Mouse (Mus musculus): Measurements from ENCODE around the gene Car5b.

Car5b gene

GRCm38 (mm10) chrX:163987718-163988374 lies 40.0 kb downstream of the Car5b start:
- in situ Hi-C loops (cut with MboI; ENCODE audit: low pct_unique_long_range_greater_than_20kb in 1 of 2, low sequenced_read_pairs in 2 of 2, unreplicated experiment in 1 of 2), result no loop called here

- in situ Hi-C loops (cut with MboI; ENCODE audit: low pct_unique_long_range_greater_than_20kb in 1 of 2, low sequenced_read_pairs in 2 of 2, unreplicated experiment in 1 of 2), result no loop called here
These were observed 45.7 kb downstream of the Car5b start for GRCm38 (mm10) chrX:163982129-163982528.

- in situ Hi-C loops (cut with MboI; ENCODE audit: low pct_unique_long_range_greater_than_20kb in 1 of 2, low sequenced_read_pairs in 2 of 2, unreplicated experiment in 1 of 2), result no loop called here
These were observed 46.3 kb downstream of the Car5b start for GRCm38 (mm10) chrX:163981500-163981899.

GRCm38 (mm10) chrX:163981092-163981491 lies 46.7 kb downstream of the Car5b start:
- in situ Hi-C loops (cut with MboI; ENCODE audit: low pct_unique_long_range_greater_than_20kb in 1 of 2, low sequenced_read_pairs in 2 of 2, unreplicated experiment in 1 of 2), result no loop called here

GRCm38 (mm10) chrX:163958467-163958875 lies 69.3 kb downstream of the Car5b start, which contains the start of gene Zrsr2:
Zrsr2 (minus strand) TSS chrX:163958661.
- in situ Hi-C loops (cut with MboI; ENCODE audit: low pct_unique_long_range_greater_than_20kb in 1 of 2, low sequenced_read_pairs in 2 of 2, unreplicated experiment in 1 of 2), result loop anchor here (25.0 kb wide), 1 partner anchor 454 kb away; the partner anchor contains the start of gene Piga (in 2 of the 2)

GRCm38 (mm10) chrX:163957803-163958466 lies 69.9 kb downstream of the Car5b start:
- in situ Hi-C loops (cut with MboI; ENCODE audit: low pct_unique_long_range_greater_than_20kb in 1 of 2, low sequenced_read_pairs in 2 of 2, unreplicated experiment in 1 of 2), result loop anchor here (25.0 kb wide), 1 partner anchor 454 kb away; the partner anchor contains the start of gene Piga (in 2 of the 2)

GRCm38 (mm10) chrX:163957381-163957780 lies 70.4 kb downstream of the Car5b start:
- in situ Hi-C loops (cut with MboI; ENCODE audit: low pct_unique_long_range_greater_than_20kb in 1 of 2, low sequenced_read_pairs in 2 of 2, unreplicated experiment in 1 of 2), result loop anchor here (25.0 kb wide), 1 partner anchor 455 kb away; the partner anchor contains the start of gene Piga (in 2 of the 2)

- in situ Hi-C loops (cut with MboI; ENCODE audit: low pct_unique_long_range_greater_than_20kb in 1 of 2, low sequenced_read_pairs in 2 of 2, unreplicated experiment in 1 of 2), result loop anchor here (25.0 kb wide), 1 partner anchor 461 kb away; the partner anchor contains the start of gene Piga (in 2 of the 2)
These were observed 76.2 kb downstream of the Car5b start for GRCm38 (mm10) chrX:163951618-163952017.

GRCm38 (mm10) chrX:163944381-163944780 lies 83.4 kb downstream of the Car5b start:
- in situ Hi-C loops (cut with MboI; ENCODE audit: low pct_unique_long_range_greater_than_20kb in 1 of 2, low sequenced_read_pairs in 2 of 2, unreplicated experiment in 1 of 2), result no loop called here

- in situ Hi-C loops (cut with MboI; ENCODE audit: low pct_unique_long_range_greater_than_20kb in 1 of 2, low sequenced_read_pairs in 2 of 2, unreplicated experiment in 1 of 2), result no loop called here
These were observed 89.2 kb downstream of the Car5b start for GRCm38 (mm10) chrX:163938587-163938986.

- in situ Hi-C loops (cut with MboI; ENCODE audit: low pct_unique_long_range_greater_than_20kb in 1 of 2, low sequenced_read_pairs in 2 of 2, unreplicated experiment in 1 of 2), result no loop called here
These were observed 93.1 kb downstream of the Car5b start for GRCm38 (mm10) chrX:163934731-163935130.

- in situ Hi-C loops (cut with MboI; ENCODE audit: low pct_unique_long_range_greater_than_20kb in 1 of 2, low sequenced_read_pairs in 2 of 2, unreplicated experiment in 1 of 2), result no loop called here
These were observed 98.2 kb downstream of the Car5b start for GRCm38 (mm10) chrX:163929550-163929949.

Data from mouse embryonic stem cell (cell line).